Mouse (Mus musculus): ENCODE measurements around the gene Tmem178. TPM values are rescaled to one million over a fixed set of nuclear protein-coding genes. Genes with fewer than 3 reads are reported as not detected.

The Tmem178 gene
- total RNA-seq (2023) = not detected

GRCm38 (mm10) chr17:80944530-80945198 lies at the start of gene Tmem178:
TSS of gene Tmem178 (plus strand) at chr17:80944632.

Other genes starting within 250 kb of the Tmem178 start
- 10 to 100 TPM; 12.5 to 18.7 TPM for gene Map4k3, start 216.1 kb upstream of the Tmem178 start, total RNA-seq (2023)
- 10 to 100 TPM; 14.2 to 14.6 TPM for gene Thumpd2, start 120.5 kb downstream of the Tmem178 start, total RNA-seq (2023)